Mouse (Mus musculus) megakaryocyte, embryonic 14.5 days (primary cell): ENCODE data around the gene Rangrf.

Experiments
- FLI1 ChIP-seq: IDR thresholded peaks from 2 replicates; pipeline ENCODE4 v1.6.1; 2012; ENCODE audit warnings: low read length, inconsistent platforms, mixed read lengths
- GATA1 ChIP-seq: IDR thresholded peaks from 3 replicates; pipeline ENCODE4 v1.6.1; 2012; ENCODE audit warnings: mixed read lengths, low read length, inconsistent platforms, borderline replicate concordance

DNA sequence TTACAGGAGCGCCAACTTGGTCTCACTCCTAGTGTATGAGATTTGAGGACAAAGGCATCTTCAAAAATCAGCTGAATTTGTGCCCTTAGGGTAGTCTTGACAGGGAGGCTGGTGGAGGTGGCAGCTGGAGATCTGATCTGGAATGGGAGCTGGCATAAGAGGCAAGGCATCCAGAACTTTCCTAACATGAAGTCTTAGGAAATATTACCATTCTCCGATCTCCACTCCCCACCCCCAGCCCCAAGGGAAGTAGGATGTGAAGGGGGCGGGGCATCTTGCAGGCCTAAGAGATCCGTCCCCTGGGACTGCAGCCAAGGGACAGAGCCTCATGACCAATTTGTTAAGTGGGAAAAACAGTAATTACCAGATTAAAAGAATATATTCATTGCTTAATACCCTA lies 4.8 kb downstream of the Rangrf start:
- no peak for TF ChIP-seq GATA1
- no peak for TF ChIP-seq FLI1
